Mouse (Mus musculus): ENCODE measurements at regions not wholly inside any gene's neighbourhood (a gene's known extent, or its start where the extent isn't known, plus 50 kb on each side); places are given as distances from the start of the nearest gene placed in this dataset.

GRCm38 (mm10) chr9:14215961-14216360 is 58.9 kb upstream of the Sesn3 start:
- no peak for DNase-seq (ENCODE audit: low spot score in 2 of 2)

GRCm38 (mm10) chr9:14222936-14223335 is 51.9 kb upstream of the Sesn3 start:
- DNase-seq (ENCODE audit: low spot score in 2 of 2), result no peak
